Mouse (Mus musculus): ENCODE results near the gene Fancm. TPM values are rescaled to one million over a fixed set of nuclear protein-coding genes. Genes with fewer than 3 reads are reported as not detected.
A peak's percentile ranks its signal among the peaks of the same experiment; 100 is the strongest.

Gene Fancm
- total and polyA plus RNA-seq, 3 experiments, result 11.7 to 25.3 (median 12.8) TPM

- peak; percentile 95 for DNase-seq (ENCODE audit: low read depth, low spot score)
- Histone ChIP-seq H3K4me3 (ENCODE audit: control insufficient read depth in 1 of 2, insufficient read depth in 1 of 2, low read depth in 2 of 2, low read length in 2 of 2) (peak within 1 kb of the TSS; percentile 95 to 97), H3K79me2 (ENCODE audit: control insufficient read depth, insufficient read depth, low read length, poor library complexity) (peaks cover 40% of the 10 kb centered on the region), H3K9ac (ENCODE audit: control insufficient read depth, low read depth, low read length, poor library complexity, severe bottlenecking) (peak within 1 kb of the TSS; percentile 99), H3K36me3 (ENCODE audit: control insufficient read depth in 1 of 2, insufficient read depth in 2 of 2, low read length in 2 of 2) (peaks cover 15 to 29% of the 10 kb centered on the region in 2 experiments), H3K27ac (ENCODE audit: control insufficient read depth, low read depth, low read length) (peak within 1 kb of the TSS; percentile 78), H3K9me3 (replicated peaks; ENCODE audit: insufficient read depth, low read length) (no peaks in the 10 kb centered on the region), H3K4me1 (ENCODE audit: control insufficient read depth in 1 of 2, insufficient read depth in 2 of 2, low read length in 2 of 2) (peaks cover 9 to 12% of the 10 kb centered on the region in 2 experiments; a peak in 3 of 4 replicates), H3K27me3 (ENCODE audit: control insufficient read depth in 1 of 2, insufficient read depth in 2 of 2, low read length in 2 of 2) (no peaks in the 10 kb centered on the region)
- TF ChIP-seq POLR2A (IDR thresholded peaks at IDR 0.05; ENCODE audit: control insufficient read depth in 1 of 2, insufficient read depth in 1 of 2, low read depth in 1 of 2, low read length in 2 of 2, poor library complexity in 1 of 2) (peak; percentile 85 to 95), KAT2A (conservative IDR thresholded peaks at IDR 0.05; ENCODE audit: low read depth, low read length) (no peak; the same call in 1 of the 2 replicates), SMC3 (IDR thresholded peaks at IDR 0.05; ENCODE audit: low read depth, low read length) (no peak), ZKSCAN1 (IDR thresholded peaks at IDR 0.05; ENCODE audit: low read depth, low read length) (no peak; the same call in 1 of the 2 replicates), CHD2 (IDR thresholded peaks at IDR 0.05; ENCODE audit: low read length) (no peak), BHLHE40 (IDR thresholded peaks at IDR 0.05; ENCODE audit: borderline replicate concordance, low read depth, low read length) (peak; percentile 74; the same call in 1 of the 2 replicates), POLR2AphosphoS5 (IDR thresholded peaks at IDR 0.05; ENCODE audit: borderline replicate concordance, low read depth, low read length) (no peak; the same call in 1 of the 2 replicates), POLR2AphosphoS2 (IDR thresholded peaks at IDR 0.05; ENCODE audit: low read length) (peak; percentile 85; the same call in 1 of the 2 replicates), TBP (IDR thresholded peaks at IDR 0.05; ENCODE audit: low read depth, low read length) (peak; percentile 82), E2F4 (IDR thresholded peaks at IDR 0.05; ENCODE audit: borderline replicate concordance, low read depth, low read length) (no peak), CHD1 (IDR thresholded peaks at IDR 0.05; ENCODE audit: low read depth, low read length) (peak; percentile 48; the same call in 1 of the 2 replicates), RCOR1 (IDR thresholded peaks at IDR 0.05; ENCODE audit: low read depth, low read length) (no peak), MAFK (IDR thresholded peaks at IDR 0.05; ENCODE audit: borderline replicate concordance, low read depth, low read length) (no peak), SIN3A (IDR thresholded peaks at IDR 0.05; ENCODE audit: low read length) (no peak), GABPA (IDR thresholded peaks at IDR 0.05; ENCODE audit: low read depth, low read length) (no peak), ZMIZ1 (IDR thresholded peaks at IDR 0.05; ENCODE audit: low read depth, low read length) (peak; percentile 97), ZNF384 (IDR thresholded peaks at IDR 0.05; ENCODE audit: low read depth, low read length) (peak; percentile 91), TAL1 (IDR thresholded peaks at IDR 0.05; ENCODE audit: low read length) (no peak), MXI1 (IDR thresholded peaks at IDR 0.05; ENCODE audit: low read depth, low read length) (peak; percentile 62; the same call in 1 of the 2 replicates), HCFC1 (IDR thresholded peaks at IDR 0.05; ENCODE audit: low read depth, low read length) (peak; percentile 72), EP300 (IDR thresholded peaks at IDR 0.05; ENCODE audit: low read depth in 1 of 2, low read length in 2 of 2) (no peak), UBTF (IDR thresholded peaks at IDR 0.05; ENCODE audit: borderline replicate concordance, insufficient read depth, low read depth, low read length) (peak; percentile 89; the same call in 1 of the 2 replicates), GATA1 (IDR thresholded peaks at IDR 0.05; ENCODE audit: low read depth, low read length) (no peak), NRF1 (IDR thresholded peaks at IDR 0.05; ENCODE audit: insufficient read depth, low read depth, low read length, poor library complexity, severe bottlenecking) (peak; percentile 99), USF1 (IDR thresholded peaks at IDR 0.05; ENCODE audit: low read depth, low read length) (peak; percentile 99), ETS1 (IDR thresholded peaks at IDR 0.05; ENCODE audit: low read depth, low read length) (no peak; the same call in 1 of the 2 replicates), NELFE (IDR thresholded peaks at IDR 0.05; ENCODE audit: low read depth, low read length) (peak; percentile 92), TCF12 (IDR thresholded peaks at IDR 0.05; ENCODE audit: low read depth, low read length) (peak; percentile 40; the same call in 1 of the 2 replicates), MEF2A (IDR thresholded peaks at IDR 0.05; ENCODE audit: extremely low read depth, insufficient replicate concordance, low read depth, low read length, poor library complexity, severe bottlenecking) (no peak), MAX (IDR thresholded peaks at IDR 0.05; ENCODE audit: low read length) (peak; percentile 95), JUND (IDR thresholded peaks at IDR 0.05; ENCODE audit: low read depth, low read length) (no peak), MYC (IDR thresholded peaks at IDR 0.05; ENCODE audit: low read depth, low read length) (no peak), ZC3H11A (IDR thresholded peaks at IDR 0.05; ENCODE audit: low read depth, low read length) (no peak), CTCF (IDR thresholded peaks at IDR 0.05 in 2 of 3, conservative IDR thresholded peaks at IDR 0.05 in 1 of 3; ENCODE audit: control insufficient read depth in 1 of 3, insufficient read depth in 1 of 3, low read depth in 2 of 3, low read length in 3 of 3, poor library complexity in 1 of 3, severe bottlenecking in 1 of 3) (no peak), USF2 (IDR thresholded peaks at IDR 0.05; ENCODE audit: borderline replicate concordance in 1 of 2, insufficient read depth in 1 of 2, low read depth in 1 of 2, low read length in 2 of 2) (peak; percentile 89 to 97), MYB (IDR thresholded peaks at IDR 0.05; ENCODE audit: low read depth, low read length) (no peak)
Measured at GRCm38 (mm10) chr12:65036190-65036870, 39.1 kb upstream of the Fancm start, which contains the start of gene Prpf39. Gene Prpf39 (plus strand): TSS chr12:65036333.
